Mouse (Mus musculus) bone marrow, adult 2 months (tissue): Measurements from ENCODE around the gene Pla2g5.

ENCODE experiments used
- CTCF ChIP-seq: fragments of 200-500 bp; IDR thresholded peaks from 2 replicates; pipeline ENCODE4 v1.5.1; 2011; ENCODE audit warnings: low read length, control low read depth; ENCODE audit not compliant: control insufficient read depth, insufficient read depth
- POLR2A ChIP-seq: fragments of 200-500 bp; IDR thresholded peaks from 2 replicates; pipeline ENCODE4 v1.6.1; 2011; ENCODE audit warnings: low read depth, mild to moderate bottlenecking, control low read depth, low read length, borderline replicate concordance; ENCODE audit not compliant: control insufficient read depth

- TF ChIP-seq POLR2A (no peak), CTCF (no peak)
Observed at GRCm38 (mm10) chr4:138882179-138882578, 18.9 kb upstream of the Pla2g5 start.
